Mouse (Mus musculus) bone marrow macrophage, adult 2 months (primary cell): ENCODE measurements around the gene Usp10.

Experiments used
- CTCF ChIP-seq: IDR thresholded peaks from 2 replicates; pipeline ENCODE4 v1.5.1; 2012; ENCODE audit warnings: low read depth, mild to moderate bottlenecking, low read length, moderate library complexity
- POLR2A ChIP-seq: IDR thresholded peaks from 2 replicates; pipeline ENCODE4 v1.6.1; 2012; ENCODE audit warnings: mild to moderate bottlenecking, low read depth, low read length, borderline replicate concordance

GRCm38 (mm10) chr8:119984085-119984484, 73.9 kb downstream of the Usp10 start:
- TF ChIP-seq POLR2A: no peak
- TF ChIP-seq CTCF: no peak
